Mouse (Mus musculus): ENCODE measurements at regions not wholly inside any gene's neighbourhood (a gene's known extent, or its start where the extent isn't known, plus 50 kb on each side); places are given as distances from the start of the nearest gene placed in this dataset.

DNA sequence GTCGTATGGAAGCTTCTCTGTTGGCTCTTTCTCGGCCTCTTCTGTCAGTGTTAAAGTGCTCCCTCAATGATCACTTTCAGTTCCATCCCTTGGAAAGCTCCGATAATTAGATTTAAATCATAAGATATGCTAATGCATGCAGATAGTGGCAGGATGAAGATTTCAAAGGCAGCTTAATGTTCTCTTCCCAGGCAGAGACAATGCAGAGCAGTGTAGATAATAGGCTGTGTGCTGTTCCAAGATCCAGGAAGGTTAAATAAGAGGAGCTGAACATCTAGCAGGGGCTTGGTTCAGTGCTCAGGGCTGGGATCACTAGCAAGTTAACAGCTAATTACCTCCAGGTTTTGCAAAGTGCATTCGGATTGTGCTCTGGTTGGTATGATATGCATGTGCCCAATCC lies 89.7 kb upstream of the A230072I06Rik start:
- TF ChIP-seq CTCF (IDR thresholded peaks at IDR 0.05), result no peak
- no peak for TF ChIP-seq EP300 (IDR thresholded peaks at IDR 0.05)
